9 mouse cellular contexts compared by ENCODE assay signal in genomic region chr1:186587065-186587804, GRCm38 (mm10).
A peak's percentile ranks its signal among the peaks of the same experiment; 100 is the strongest.
DNase-seq lines count a peak whose midpoint lies in the region; ATAC-seq lines count a peak whose summit lies in the region.
"Had no signal": no experiment of that assay in that cellular context is flagged by ENCODE, and none has a peak within 500 bp of the region (broad histone marks: within the 10 kb centered on the region; RNA-seq: fewer than 3 reads in every experiment).

No protein-coding gene starts in this region.

- no peak for DNase-seq in cerebellum, postnatal 4 days (ENCODE audit: low spot score in 2 of 2)
- peak; percentile 19 for DNase-seq in MN1 (ENCODE audit: low spot score)
- peak; percentile 55 to 68 for DNase-seq in gastrocnemius, adult 8-10 months (ENCODE audit: low spot score in 2 of 2)
- DNase-seq in heart, postnatal 10 days = peak; percentile 75 to 82
- no peak for DNase-seq in testis, postnatal 10 days (ENCODE audit: low spot score)
- no peak for DNase-seq in frontal cortex, postnatal 14 days (ENCODE audit: low spot score in 2 of 2)
- DNase-seq: kidney, postnatal 14 days had no signal

- ATAC-seq in cerebellum, adult (ENCODE audit: insufficient number of reproducible peaks, low FRiP score, low TSS enrichment) = 0 out of 2 replicates have a peak, but pooled peaks have one; percentile 45
- no peak for ATAC-seq in megakaryocyte, adult 5-6 weeks (ENCODE audit: poor library complexity, severe bottlenecking)

- intact Hi-C loops in heart, postnatal 10 days (cut with DNase I) = no loop called here

Comparison
In these comparisons a context has a peak if more than half of its experiments do, and no peak if none do; other contexts are left out.
1. DNase-seq: peak in MN1 (single experiment), gastrocnemius, adult 8-10 months (2 of 2) and heart, postnatal 10 days (2 of 2); none in cerebellum, postnatal 4 days (0 of 2), testis, postnatal 10 days (single experiment) and frontal cortex, postnatal 14 days (0 of 2).